Mouse (Mus musculus): ENCODE results near the gene Rpp25. TPM values are rescaled to one million over a fixed set of nuclear protein-coding genes. Genes with fewer than 3 reads are reported as not detected.

The Rpp25 gene
- polyA plus RNA-seq, 1 experiment from 2014 or later = 0.55 TPM

DNA sequence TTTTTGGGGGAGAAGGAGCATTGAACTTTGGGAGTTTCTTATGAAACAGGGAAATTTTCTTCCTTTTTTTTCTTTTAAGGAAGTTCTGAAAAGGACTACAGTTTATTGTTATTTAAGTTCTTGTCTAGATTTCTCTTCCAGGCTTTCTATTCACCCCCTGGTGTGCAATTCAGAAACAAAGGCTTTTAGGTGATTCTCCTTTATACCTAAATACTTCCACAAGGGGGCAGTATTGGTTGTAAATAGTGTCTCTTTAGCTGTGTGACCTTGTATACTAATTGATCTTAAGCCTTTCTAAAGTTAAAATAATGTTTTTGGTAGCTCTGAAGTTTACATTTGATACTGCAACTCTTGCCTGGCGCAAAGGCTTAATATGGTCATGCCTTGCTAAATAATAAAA lies 19.9 kb downstream of the Rpp25 start:
- Histone ChIP-seq H3K27ac (no peak overlapping the region), H3K4me1 (peaks cover 16% of the 10 kb centered on the region), H3K9me3 (replicated peaks) (no peaks in the 10 kb centered on the region), H3K36me3 (0 out of 2 replicates have a peak, but pooled peaks cover 6% of the 10 kb centered on the region), H3K27me3 (ENCODE audit: low read depth, poor library complexity, severe bottlenecking) (no peaks in the 10 kb centered on the region), H3K4me3 (no peak overlapping the region)
- no peak for DNase-seq (ENCODE audit: low spot score)
- 94% methylated on average over 1 of the region's 1 CpGs for WGBS

GRCm38 (mm10) chr9:57524439-57524838 lies 20.6 kb downstream of the Rpp25 start:
- H3K4me1 ChIP-seq = peaks cover 16% of the 10 kb centered on the region
- H3K4me3 ChIP-seq = no peak overlapping the region
- peaks cover 13% of the 10 kb centered on the region for H3K36me3 ChIP-seq
- DNase-seq (ENCODE audit: low spot score) = no peak
- no peaks in the 10 kb centered on the region for H3K27me3 ChIP-seq (ENCODE audit: low read depth, poor library complexity, severe bottlenecking)
- H3K9me3 ChIP-seq (replicated peaks) = no peaks in the 10 kb centered on the region
- H3K27ac ChIP-seq = no peak overlapping the region

DNA sequence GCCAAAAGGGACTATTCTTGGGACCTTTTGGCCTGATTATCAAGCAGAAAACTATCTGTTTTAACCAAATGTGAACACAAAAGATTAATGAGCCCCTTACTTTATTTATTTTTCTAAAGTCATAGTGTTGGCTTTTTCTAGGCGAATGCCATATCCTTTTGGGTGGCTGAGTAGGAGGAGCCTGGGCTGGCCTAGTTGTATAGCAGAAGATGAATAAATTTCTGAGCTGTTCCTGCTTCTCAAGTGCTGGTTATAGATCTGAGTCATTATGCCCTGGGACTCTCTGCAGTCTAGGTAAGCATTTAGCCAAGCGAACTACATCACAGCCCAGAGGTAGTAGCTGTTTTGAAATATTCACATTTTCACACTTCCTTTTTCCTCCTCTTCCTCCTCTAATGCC lies 21.7 kb downstream of the Rpp25 start:
- Histone ChIP-seq H3K4me3 (no peak overlapping the region), H3K27ac (no peak overlapping the region), H3K36me3 (peaks cover 22% of the 10 kb centered on the region), H3K4me1 (peaks cover 14% of the 10 kb centered on the region), H3K27me3 (ENCODE audit: low read depth, poor library complexity, severe bottlenecking) (no peaks in the 10 kb centered on the region), H3K9me3 (replicated peaks) (no peaks in the 10 kb centered on the region)
- DNase-seq (ENCODE audit: low spot score) = no peak
- WGBS = 90% methylated on average over 2 of the region's 2 CpGs

GRCm38 (mm10) chr9:57526435-57526834 lies 22.6 kb downstream of the Rpp25 start:
- no peak overlapping the region for H3K4me3 ChIP-seq
- no peaks in the 10 kb centered on the region for H3K9me3 ChIP-seq (replicated peaks)
- DNase-seq (ENCODE audit: low spot score) = no peak
- peaks cover 29% of the 10 kb centered on the region for H3K36me3 ChIP-seq
- no peaks in the 10 kb centered on the region for H3K27me3 ChIP-seq (ENCODE audit: low read depth, poor library complexity, severe bottlenecking)
- H3K27ac ChIP-seq = no peak overlapping the region
- peaks cover 13% of the 10 kb centered on the region for H3K4me1 ChIP-seq

- no peak for DNase-seq (ENCODE audit: low spot score)
- Histone ChIP-seq H3K36me3 (peaks cover 63% of the 10 kb centered on the region), H3K4me3 (no peak overlapping the region), H3K4me1 (peaks cover 4% of the 10 kb centered on the region), H3K27me3 (ENCODE audit: low read depth, poor library complexity, severe bottlenecking) (no peaks in the 10 kb centered on the region), H3K27ac (no peak overlapping the region), H3K9me3 (replicated peaks) (no peaks in the 10 kb centered on the region)
- WGBS = 81% methylated on average over 1 of the region's 1 CpGs
These were observed 28.1 kb downstream of the Rpp25 start for GRCm38 (mm10) chr9:57531946-57532345.

GRCm38 (mm10) chr9:57536362-57536761 lies 32.5 kb downstream of the Rpp25 start:
- Histone ChIP-seq H3K36me3 (peaks cover 66% of the 10 kb centered on the region), H3K27ac (no peak overlapping the region), H3K4me1 (peaks cover 24% of the 10 kb centered on the region), H3K9me3 (replicated peaks) (no peaks in the 10 kb centered on the region), H3K4me3 (no peak overlapping the region), H3K27me3 (ENCODE audit: low read depth, poor library complexity, severe bottlenecking) (no peaks in the 10 kb centered on the region)
- 93% methylated on average over 5 of the region's 5 CpGs for WGBS
- no peak for DNase-seq (ENCODE audit: low spot score)

- 3% methylated on average over 45 of the region's 45 CpGs for WGBS
- peak within 1 kb of the TSS; percentile 88 for H3K4me3 ChIP-seq
- H3K9me3 ChIP-seq (replicated peaks) = no peaks in the 10 kb centered on the region
- H3K27me3 ChIP-seq (ENCODE audit: low read depth, poor library complexity, severe bottlenecking) = no peaks in the 10 kb centered on the region
- peak; percentile 91 for DNase-seq (ENCODE audit: low spot score)
- H3K36me3 ChIP-seq = peaks cover 66% of the 10 kb centered on the region
- peak within 1 kb of the TSS; percentile 93 for H3K27ac ChIP-seq
- peaks cover 24% of the 10 kb centered on the region for H3K4me1 ChIP-seq
These were observed 33.4 kb downstream of the Rpp25 start, which contains the start of gene Fam219b for GRCm38 (mm10) chr9:57537044-57537727. Gene Fam219b, plus strand, starts transcription at chr9:57537528.

GRCm38 (mm10) chr9:57537728-57538181 lies 33.9 kb downstream of the Rpp25 start:
- peak overlapping the region; percentile 93 for H3K27ac ChIP-seq
- WGBS = 0% methylated on average over 24 of the region's 24 CpGs
- H3K36me3 ChIP-seq = peaks cover 66% of the 10 kb centered on the region
- no peak for DNase-seq (ENCODE audit: low spot score)
- H3K9me3 ChIP-seq (replicated peaks) = no peaks in the 10 kb centered on the region
- peaks cover 24% of the 10 kb centered on the region for H3K4me1 ChIP-seq
- H3K4me3 ChIP-seq = peak overlapping the region; percentile 88
- no peaks in the 10 kb centered on the region for H3K27me3 ChIP-seq (ENCODE audit: low read depth, poor library complexity, severe bottlenecking)

GRCm38 (mm10) chr9:57539550-57539949 lies 35.7 kb downstream of the Rpp25 start:
- H3K27ac ChIP-seq = no peak overlapping the region
- no peak overlapping the region for H3K4me3 ChIP-seq
- no peaks in the 10 kb centered on the region for H3K27me3 ChIP-seq (ENCODE audit: low read depth, poor library complexity, severe bottlenecking)
- peaks cover 24% of the 10 kb centered on the region for H3K4me1 ChIP-seq
- no peaks in the 10 kb centered on the region for H3K9me3 ChIP-seq (replicated peaks)
- H3K36me3 ChIP-seq = peaks cover 66% of the 10 kb centered on the region
- WGBS = 92% methylated on average over 2 of the region's 2 CpGs
- DNase-seq (ENCODE audit: low spot score) = no peak

GRCm38 (mm10) chr9:57541312-57541711 lies 37.5 kb downstream of the Rpp25 start:
- no peaks in the 10 kb centered on the region for H3K9me3 ChIP-seq (replicated peaks)
- no peaks in the 10 kb centered on the region for H3K27me3 ChIP-seq (ENCODE audit: low read depth, poor library complexity, severe bottlenecking)
- no peak overlapping the region for H3K4me3 ChIP-seq
- DNase-seq (ENCODE audit: low spot score) = no peak
- no peak overlapping the region for H3K27ac ChIP-seq
- H3K36me3 ChIP-seq = peaks cover 78% of the 10 kb centered on the region
- H3K4me1 ChIP-seq = peaks cover 24% of the 10 kb centered on the region
- WGBS = 46% methylated on average over 1 of the region's 1 CpGs

DNA sequence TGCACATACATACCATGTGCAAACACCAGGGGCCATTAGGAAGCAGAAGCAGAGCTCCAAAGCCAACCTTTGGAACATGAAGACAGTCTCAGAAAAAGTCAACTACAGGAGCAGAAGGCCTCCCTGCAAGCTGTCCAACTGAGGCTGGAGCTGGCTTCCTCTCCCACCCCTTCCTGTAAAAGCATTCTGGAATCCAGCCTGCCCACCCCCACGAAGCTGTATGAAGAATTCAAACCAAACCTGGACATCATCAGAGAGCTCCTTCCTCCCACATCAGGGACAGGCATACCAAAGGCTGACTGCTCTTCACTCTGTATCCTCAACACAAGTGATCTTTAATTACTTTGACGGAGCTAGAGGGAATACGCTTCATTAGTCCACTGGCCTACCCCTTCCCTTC lies 40.1 kb downstream of the Rpp25 start:
- Histone ChIP-seq H3K9me3 (replicated peaks) (no peaks in the 10 kb centered on the region), H3K36me3 (peaks cover 98% of the 10 kb centered on the region), H3K4me1 (peaks cover 3% of the 10 kb centered on the region), H3K27me3 (ENCODE audit: low read depth, poor library complexity, severe bottlenecking) (no peaks in the 10 kb centered on the region), H3K27ac (no peak overlapping the region), H3K4me3 (no peak overlapping the region)
- DNase-seq (ENCODE audit: low spot score) = no peak
- 81% methylated on average over 3 of the region's 3 CpGs for WGBS

DNA sequence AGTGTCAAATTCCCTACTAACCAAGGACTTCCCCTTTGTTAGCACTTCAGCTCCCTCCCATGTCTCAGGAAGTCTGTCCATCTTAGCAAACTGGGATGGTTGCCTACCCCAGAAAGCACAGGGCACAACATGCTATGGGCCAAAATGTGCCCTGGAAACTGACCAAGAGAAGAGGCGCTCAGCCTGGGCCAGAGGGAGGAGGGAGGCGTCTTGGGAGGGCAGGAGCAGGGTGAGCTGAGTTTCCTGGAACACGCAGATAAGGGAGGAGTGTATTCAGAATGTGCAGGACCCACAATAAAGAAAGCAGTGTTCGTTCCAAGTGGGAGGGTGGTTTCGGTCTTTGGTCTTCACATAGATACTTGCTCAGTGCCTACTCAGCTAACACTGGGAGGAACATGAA lies 43.5 kb downstream of the Rpp25 start:
- Histone ChIP-seq H3K27me3 (ENCODE audit: low read depth, poor library complexity, severe bottlenecking) (no peaks in the 10 kb centered on the region), H3K4me1 (peaks cover 7% of the 10 kb centered on the region), H3K4me3 (no peak overlapping the region), H3K36me3 (peaks cover 84% of the 10 kb centered on the region), H3K9me3 (replicated peaks) (no peaks in the 10 kb centered on the region), H3K27ac (no peak overlapping the region)
- 90% methylated on average over 5 of the region's 5 CpGs for WGBS
- no peak for DNase-seq (ENCODE audit: low spot score)

- Histone ChIP-seq H3K27ac (no peak overlapping the region), H3K36me3 (peaks cover 78% of the 10 kb centered on the region), H3K4me1 (peaks cover 9% of the 10 kb centered on the region), H3K27me3 (ENCODE audit: low read depth, poor library complexity, severe bottlenecking) (no peaks in the 10 kb centered on the region), H3K4me3 (no peak overlapping the region), H3K9me3 (replicated peaks) (no peaks in the 10 kb centered on the region)
- no peak for DNase-seq (ENCODE audit: low spot score)
- 89% methylated on average over 11 of the region's 11 CpGs for WGBS
These were observed 44.0 kb downstream of the Rpp25 start for GRCm38 (mm10) chr9:57547869-57548268.

DNA sequence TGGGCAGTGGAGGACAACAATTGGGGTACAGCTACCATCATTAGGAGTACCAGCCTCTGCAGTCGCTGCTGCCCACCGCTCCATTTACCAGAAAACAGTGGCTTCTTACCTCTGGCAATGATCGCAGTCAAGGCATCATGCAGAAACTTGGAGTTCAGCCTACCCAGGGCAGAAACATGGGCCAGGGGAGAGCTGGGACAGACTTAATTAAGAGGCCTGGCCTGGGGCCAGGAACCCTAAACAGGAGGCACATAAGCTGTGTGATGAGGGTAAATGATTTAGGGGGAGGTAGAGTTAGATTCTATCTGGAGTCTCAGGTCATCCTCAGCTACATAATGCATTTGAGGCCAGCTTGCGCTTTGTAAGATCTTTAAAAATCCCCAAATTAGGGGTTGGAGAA lies 45.4 kb downstream of the Rpp25 start:
- Histone ChIP-seq H3K4me1 (peaks cover 12% of the 10 kb centered on the region), H3K4me3 (no peak overlapping the region), H3K27ac (no peak overlapping the region), H3K36me3 (peaks cover 65% of the 10 kb centered on the region), H3K9me3 (replicated peaks) (no peaks in the 10 kb centered on the region), H3K27me3 (ENCODE audit: low read depth, poor library complexity, severe bottlenecking) (no peaks in the 10 kb centered on the region)
- DNase-seq (ENCODE audit: low spot score) = no peak
- WGBS = 97% methylated on average over 4 of the region's 4 CpGs
